Mouse (Mus musculus): ENCODE measurements around the gene Rarb. TPM values are rescaled to one million over a fixed set of nuclear protein-coding genes. Genes with fewer than 3 reads are reported as not detected.

The Rarb gene
- polyA plus RNA-seq, 1 experiment from 2014 or later: 29.3 TPM

- H3K36me3 ChIP-seq (ENCODE audit: control insufficient read depth, insufficient read depth, low read length): no peaks in the 10 kb centered on the region
- 0 out of 2 replicates have a peak, but pooled peaks cover 4% of the 10 kb centered on the region for H3K9me3 ChIP-seq (ENCODE audit: control insufficient read depth, low read length)
- WGBS: 83% methylated on average over 19 of the region's 19 CpGs
These were observed 179.6 kb downstream of the Rarb start for GRCm38 (mm10) chr14:16639153-16639943.

GRCm38 (mm10) chr14:16613975-16614374, 205.0 kb downstream of the Rarb start:
- no peaks in the 10 kb centered on the region for H3K27me3 ChIP-seq (ENCODE audit: control insufficient read depth, insufficient read depth, low read length)
- ATAC-seq (ENCODE audit: low FRiP score) (no peak), DNase-seq (ENCODE audit: low spot score) (no peak)
- H3K4me1 ChIP-seq (replicated peaks; ENCODE audit: control insufficient read depth, insufficient read depth, low read length): no peaks in the 10 kb centered on the region
- no peak overlapping the region for H3K4me2 ChIP-seq (replicated peaks; ENCODE audit: low read depth, low read length)
- no peak overlapping the region for H3K4me3 ChIP-seq (ENCODE audit: low read depth, low read length)
- no peak overlapping the region for H3K9ac ChIP-seq (ENCODE audit: low read depth, low read length)
- H3K36me3 ChIP-seq (ENCODE audit: control insufficient read depth, insufficient read depth, low read length): no peaks in the 10 kb centered on the region
- H3K27ac ChIP-seq (ENCODE audit: low read depth, low read length): no peak overlapping the region
- H3K9me3 ChIP-seq (ENCODE audit: control insufficient read depth, low read length): no peaks in the 10 kb centered on the region

More at GRCm38 (mm10) chr14:16639153-16639943, 179.6 kb downstream of the Rarb start:
- H3K4me3 ChIP-seq (ENCODE audit: low read depth, low read length): no peak overlapping the region
- no peak overlapping the region for H3K4me2 ChIP-seq (replicated peaks; ENCODE audit: low read depth, low read length)
- ATAC-seq (ENCODE audit: low FRiP score) (no peak), DNase-seq (ENCODE audit: low spot score) (no peak)
- H3K27ac ChIP-seq (ENCODE audit: low read depth, low read length): no peak overlapping the region
- no peak overlapping the region for H3K9ac ChIP-seq (ENCODE audit: low read depth, low read length)
- H3K4me1 ChIP-seq (replicated peaks; ENCODE audit: control insufficient read depth, insufficient read depth, low read length): no peaks in the 10 kb centered on the region
- H3K27me3 ChIP-seq (ENCODE audit: control insufficient read depth, insufficient read depth, low read length): no peaks in the 10 kb centered on the region

- Histone ChIP-seq H3K27me3 (ENCODE audit: control insufficient read depth, insufficient read depth, low read length) (no peaks in the 10 kb centered on the region), H3K9ac (ENCODE audit: low read depth, low read length) (no peak overlapping the region), H3K4me2 (replicated peaks; ENCODE audit: low read depth, low read length) (no peak overlapping the region), H3K4me1 (replicated peaks; ENCODE audit: control insufficient read depth, insufficient read depth, low read length) (no peaks in the 10 kb centered on the region), H3K36me3 (ENCODE audit: control insufficient read depth, insufficient read depth, low read length) (no peaks in the 10 kb centered on the region), H3K4me3 (ENCODE audit: low read depth, low read length) (no peak overlapping the region), H3K27ac (ENCODE audit: low read depth, low read length) (no peak overlapping the region), H3K9me3 (ENCODE audit: control insufficient read depth, low read length) (no peaks in the 10 kb centered on the region)
- DNase-seq (ENCODE audit: low spot score) (no peak), ATAC-seq (ENCODE audit: low FRiP score) (no peak)
These were observed 213.5 kb downstream of the Rarb start for GRCm38 (mm10) chr14:16605480-16605879.

GRCm38 (mm10) chr14:16604469-16605064, 214.4 kb downstream of the Rarb start:
- Histone ChIP-seq H3K9me3 (ENCODE audit: control insufficient read depth, low read length) (no peaks in the 10 kb centered on the region), H3K27me3 (ENCODE audit: control insufficient read depth, insufficient read depth, low read length) (no peaks in the 10 kb centered on the region), H3K4me2 (replicated peaks; ENCODE audit: low read depth, low read length) (no peak overlapping the region), H3K27ac (ENCODE audit: low read depth, low read length) (no peak overlapping the region), H3K4me1 (replicated peaks; ENCODE audit: control insufficient read depth, insufficient read depth, low read length) (no peaks in the 10 kb centered on the region), H3K4me3 (ENCODE audit: low read depth, low read length) (no peak overlapping the region), H3K9ac (ENCODE audit: low read depth, low read length) (no peak overlapping the region), H3K36me3 (ENCODE audit: control insufficient read depth, insufficient read depth, low read length) (no peaks in the 10 kb centered on the region)
- ATAC-seq (ENCODE audit: low FRiP score): no peak
- DNase-seq (ENCODE audit: low spot score): no peak
- WGBS: 37% methylated on average over 8 of the region's 8 CpGs

GRCm38 (mm10) chr14:16603040-16603590, 215.8 kb downstream of the Rarb start:
- Histone ChIP-seq H3K4me2 (replicated peaks; ENCODE audit: low read depth, low read length) (no peak overlapping the region), H3K9ac (ENCODE audit: low read depth, low read length) (no peak overlapping the region), H3K36me3 (ENCODE audit: control insufficient read depth, insufficient read depth, low read length) (no peaks in the 10 kb centered on the region), H3K9me3 (ENCODE audit: control insufficient read depth, low read length) (no peaks in the 10 kb centered on the region), H3K4me1 (replicated peaks; ENCODE audit: control insufficient read depth, insufficient read depth, low read length) (no peaks in the 10 kb centered on the region), H3K4me3 (ENCODE audit: low read depth, low read length) (no peak overlapping the region), H3K27ac (ENCODE audit: low read depth, low read length) (no peak overlapping the region), H3K27me3 (ENCODE audit: control insufficient read depth, insufficient read depth, low read length) (no peaks in the 10 kb centered on the region)
- WGBS: 43% methylated on average over 5 of the region's 5 CpGs
- ATAC-seq (ENCODE audit: low FRiP score): no peak
- no peak for DNase-seq (ENCODE audit: low spot score)

- DNase-seq (ENCODE audit: low spot score) (no peak), ATAC-seq (ENCODE audit: low FRiP score) (no peak)
- no peaks in the 10 kb centered on the region for H3K27me3 ChIP-seq (ENCODE audit: control insufficient read depth, insufficient read depth, low read length)
- H3K9me3 ChIP-seq (ENCODE audit: control insufficient read depth, low read length): no peaks in the 10 kb centered on the region
- H3K4me3 ChIP-seq (ENCODE audit: low read depth, low read length): no peak overlapping the region
- no peak overlapping the region for H3K4me2 ChIP-seq (replicated peaks; ENCODE audit: low read depth, low read length)
- no peaks in the 10 kb centered on the region for H3K36me3 ChIP-seq (ENCODE audit: control insufficient read depth, insufficient read depth, low read length)
- WGBS: 87% methylated on average over 7 of the region's 7 CpGs
- H3K4me1 ChIP-seq (replicated peaks; ENCODE audit: control insufficient read depth, insufficient read depth, low read length): no peaks in the 10 kb centered on the region
- H3K9ac ChIP-seq (ENCODE audit: low read depth, low read length): no peak overlapping the region
- no peak overlapping the region for H3K27ac ChIP-seq (ENCODE audit: low read depth, low read length)
These were observed 219.7 kb downstream of the Rarb start for GRCm38 (mm10) chr14:16599224-16599623.

GRCm38 (mm10) chr14:16598074-16598501, 220.9 kb downstream of the Rarb start:
- Histone ChIP-seq H3K27ac (ENCODE audit: low read depth, low read length) (no peak overlapping the region), H3K9ac (ENCODE audit: low read depth, low read length) (no peak overlapping the region), H3K36me3 (ENCODE audit: control insufficient read depth, insufficient read depth, low read length) (no peaks in the 10 kb centered on the region), H3K27me3 (ENCODE audit: control insufficient read depth, insufficient read depth, low read length) (no peaks in the 10 kb centered on the region), H3K4me1 (replicated peaks; ENCODE audit: control insufficient read depth, insufficient read depth, low read length) (no peaks in the 10 kb centered on the region), H3K4me2 (replicated peaks; ENCODE audit: low read depth, low read length) (no peak overlapping the region), H3K4me3 (ENCODE audit: low read depth, low read length) (no peak overlapping the region), H3K9me3 (ENCODE audit: control insufficient read depth, low read length) (no peaks in the 10 kb centered on the region)
- ATAC-seq (ENCODE audit: low FRiP score) (no peak), DNase-seq (ENCODE audit: low spot score) (no peak)
- WGBS: 45% methylated on average over 4 of the region's 4 CpGs

GRCm38 (mm10) chr14:16589139-16589538, 229.8 kb downstream of the Rarb start:
- 82% methylated on average over 4 of the region's 4 CpGs for WGBS
- DNase-seq (ENCODE audit: low spot score) (no peak), ATAC-seq (ENCODE audit: low FRiP score) (no peak)

GRCm38 (mm10) chr14:16578100-16578499, 240.9 kb downstream of the Rarb start:
- Histone ChIP-seq H3K4me3 (ENCODE audit: low read depth, low read length) (no peak overlapping the region), H3K4me1 (replicated peaks; ENCODE audit: control insufficient read depth, insufficient read depth, low read length) (no peaks in the 10 kb centered on the region; the same call in 1 of the 2 replicates), H3K9ac (ENCODE audit: low read depth, low read length) (no peak overlapping the region), H3K36me3 (ENCODE audit: control insufficient read depth, insufficient read depth, low read length) (no peaks in the 10 kb centered on the region), H3K4me2 (replicated peaks; ENCODE audit: low read depth, low read length) (no peak overlapping the region), H3K27ac (ENCODE audit: low read depth, low read length) (no peak overlapping the region), H3K9me3 (ENCODE audit: control insufficient read depth, low read length) (no peaks in the 10 kb centered on the region), H3K27me3 (ENCODE audit: control insufficient read depth, insufficient read depth, low read length) (peaks cover 3% of the 10 kb centered on the region; the same call in 1 of the 2 replicates)
- no peak for DNase-seq (ENCODE audit: low spot score)
- ATAC-seq (ENCODE audit: low FRiP score): no peak

More at GRCm38 (mm10) chr14:16589139-16589538, 229.8 kb downstream of the Rarb start:
- H3K4me3 ChIP-seq (ENCODE audit: low read depth, low read length): no peak overlapping the region
- no peaks in the 10 kb centered on the region for H3K36me3 ChIP-seq (ENCODE audit: control insufficient read depth, insufficient read depth, low read length)
- H3K9me3 ChIP-seq (ENCODE audit: control insufficient read depth, low read length): no peaks in the 10 kb centered on the region
- no peaks in the 10 kb centered on the region for H3K4me1 ChIP-seq (replicated peaks; ENCODE audit: control insufficient read depth, insufficient read depth, low read length)
- no peak overlapping the region for H3K27ac ChIP-seq (ENCODE audit: low read depth, low read length)
- no peaks in the 10 kb centered on the region for H3K27me3 ChIP-seq (ENCODE audit: control insufficient read depth, insufficient read depth, low read length)
- H3K4me2 ChIP-seq (replicated peaks; ENCODE audit: low read depth, low read length): no peak overlapping the region
- no peak overlapping the region for H3K9ac ChIP-seq (ENCODE audit: low read depth, low read length)
